Mouse (Mus musculus) CH12.LX (cell line): Measurements from ENCODE around the gene Tet1. TPM values are rescaled to one million over a fixed set of nuclear protein-coding genes. Genes with fewer than 3 reads are reported as not detected.

Experiments
- DNase-seq: peaks from one replicate; pipeline ENCODE4 v3.0.0-alpha.2; 2013; ENCODE audit errors: extremely low read depth
- H3K27ac ChIP-seq: 2 replicates; pipeline ENCODE4 v1.5.1; 2012; ENCODE audit warnings: low read depth, mild to moderate bottlenecking, control low read depth, moderate library complexity; ENCODE audit not compliant: insufficient read depth
- H3K27me3 ChIP-seq: replicated peaks from 2 replicates; pipeline ENCODE3; 2012; ENCODE audit warnings: inconsistent platforms
- H3K36me3 ChIP-seq, 2 experiments: replicated peaks in 1 of 2; 2 replicates each; pipeline versions ENCODE3 to v1.6.1; 2012; ENCODE audit warnings: inconsistent platforms in 1 of 2, low read length in 1 of 2, mild to moderate bottlenecking in 1 of 2, mixed read lengths in 1 of 2, moderate library complexity in 1 of 2; ENCODE audit not compliant: control insufficient read depth in 1 of 2, insufficient read depth in 1 of 2
- H3K4me1 ChIP-seq, 2 experiments: 2 replicates each; pipeline ENCODE4 v1.6.1; 2012; ENCODE audit warnings: inconsistent platforms in 1 of 2, moderate library complexity in 1 of 2; ENCODE audit not compliant: insufficient read depth in 2 of 2, control insufficient read depth in 1 of 2
- H3K4me2 ChIP-seq: 2 replicates; pipeline ENCODE4 v1.6.1; 2012; ENCODE audit warnings: low read depth, mild to moderate bottlenecking, control low read depth; ENCODE audit not compliant: poor library complexity, insufficient read depth, severe bottlenecking
- H3K4me3 ChIP-seq, 3 experiments: fragments of 150-350 bp in 1 of 3; sonication (generic) in 1 of 3; replicated peaks in 1 of 3; 2 replicates each; pipeline versions ENCODE3 to v1.5.1; 2011 to 2012; ENCODE audit warnings: low read depth in 2 of 3, low read length in 2 of 3, mild to moderate bottlenecking in 2 of 3, moderate library complexity in 2 of 3, control low read depth in 1 of 3, improper control_type of control experiment in 1 of 3, inconsistent platforms in 1 of 3, mixed read lengths in 1 of 3; ENCODE audit not compliant: poor library complexity in 1 of 3
- H3K79me2 ChIP-seq: replicated peaks from 2 replicates; pipeline ENCODE4 v1.6.1; 2012; ENCODE audit warnings: mild to moderate bottlenecking, moderate library complexity; ENCODE audit not compliant: control insufficient read depth, poor library complexity, insufficient read depth, severe bottlenecking; ENCODE audit errors: extremely low read depth
- H3K9ac ChIP-seq: 2 replicates; pipeline ENCODE4 v1.6.1; 2012; ENCODE audit warnings: low read depth, mild to moderate bottlenecking, control low read depth, moderate library complexity; ENCODE audit not compliant: insufficient read depth
- H3K9me3 ChIP-seq: replicated peaks from 2 replicates; pipeline ENCODE3; 2012; ENCODE audit warnings: low read length, inconsistent platforms, mixed read lengths
- BHLHE40 ChIP-seq: IDR thresholded peaks from 2 replicates; pipeline ENCODE4 v1.6.1; 2011; ENCODE audit warnings: mild to moderate bottlenecking, low read depth, low read length, improper control_type of control experiment
- CHD2 ChIP-seq: IDR thresholded peaks from 2 replicates; pipeline ENCODE4 v1.6.1; 2011; ENCODE audit warnings: low read length, improper control_type of control experiment
- CTCF ChIP-seq, 2 experiments: IDR thresholded peaks in 1 of 2; conservative IDR thresholded peaks in 1 of 2; 2 replicates each; pipeline ENCODE4 v1.5.1; 2011 to 2012; ENCODE audit warnings: low read depth in 2 of 2, low read length in 2 of 2, improper control_type of control experiment in 1 of 2, inconsistent platforms in 1 of 2, mild to moderate bottlenecking in 1 of 2, moderate library complexity in 1 of 2
- EP300 ChIP-seq: IDR thresholded peaks from 2 replicates; pipeline ENCODE4 v1.6.1; 2011; ENCODE audit warnings: low read length, improper control_type of control experiment
- ETS1 ChIP-seq: conservative IDR thresholded peaks from 2 replicates; pipeline ENCODE4 v1.6.1; 2012; ENCODE audit warnings: low read depth, mild to moderate bottlenecking, inconsistent platforms, low read length, improper control_type of control experiment, moderate library complexity
- GABPA ChIP-seq: IDR thresholded peaks from 2 replicates; pipeline ENCODE4 v1.6.1; 2012; ENCODE audit warnings: low read depth, low read length, improper control_type of control experiment, inconsistent platforms; ENCODE audit not compliant: insufficient replicate concordance
- JUN ChIP-seq: IDR thresholded peaks from 2 replicates; pipeline ENCODE4 v1.6.1; 2011; ENCODE audit warnings: low read depth, mild to moderate bottlenecking, low read length, improper control_type of control experiment, moderate library complexity; ENCODE audit not compliant: insufficient read depth
- JUND ChIP-seq: conservative IDR thresholded peaks from 2 replicates; pipeline ENCODE4 v1.6.1; 2011; ENCODE audit warnings: low read depth, low read length, improper control_type of control experiment
- MXI1 ChIP-seq: IDR thresholded peaks from 2 replicates; pipeline ENCODE4 v1.6.1; 2011; ENCODE audit warnings: mild to moderate bottlenecking, low read depth, low read length, improper control_type of control experiment
- RAD21 ChIP-seq: IDR thresholded peaks from 2 replicates; pipeline ENCODE4 v1.6.1; 2011; ENCODE audit warnings: low read depth, mild to moderate bottlenecking, low read length, improper control_type of control experiment, moderate library complexity
- SMC3 ChIP-seq: IDR thresholded peaks from 2 replicates; pipeline ENCODE4 v1.6.1; 2011; ENCODE audit warnings: low read depth, low read length, improper control_type of control experiment
- TCF12 ChIP-seq: IDR thresholded peaks from 2 replicates; pipeline ENCODE4 v1.6.1; 2014; ENCODE audit warnings: low read depth, mild to moderate bottlenecking, inconsistent platforms, low read length, improper control_type of control experiment
- ZC3H11A ChIP-seq: IDR thresholded peaks from 2 replicates; pipeline ENCODE4 v1.6.1; 2012; ENCODE audit warnings: low read depth, mild to moderate bottlenecking, inconsistent platforms, low read length, improper control_type of control experiment
- ZKSCAN1 ChIP-seq: IDR thresholded peaks from 2 replicates; pipeline ENCODE4 v1.6.1; 2012; ENCODE audit warnings: low read depth, inconsistent platforms, low read length, improper control_type of control experiment, borderline replicate concordance
- dilution Hi-C: fragments of 300-500 bp; cut with MboI; formaldehyde crosslinking; loops from 2 replicates; pipeline ENCODE4 v1.14.3; 2020; ENCODE audit warnings: low sequenced_read_pairs; ENCODE audit not compliant: extremely low pct_unique_long_range_greater_than_20kb, extremely low pct_ligation_motif_present
- in situ Hi-C: fragments of 300-500 bp; cut with MboI; formaldehyde crosslinking; loops from 3 replicates; pipeline ENCODE4 v1.14.3; 2019; ENCODE audit warnings: low sequenced_read_pairs, low pct_ligation_motif_present, low pct_unique_long_range_greater_than_20kb, mixed read lengths
- polyA plus RNA-seq: library from polyadenylated mRNA; unstranded; fragments of >175 nt; gene quantifications from 2 replicates; pipeline ENCODE4 v1.2.1, GENCODE M21; 2012; ENCODE audit warnings: low read depth; ENCODE audit not compliant: insufficient read length
- total RNA-seq, 2 experiments: library from RNA; depleted of rRNA; stranded (reverse); fragments of 300-350 nt in 1 of 2; fragments of >200 nt in 1 of 2; gene quantifications; 2 replicates each; pipeline ENCODE4 v1.2.3; 2012 to 2014

The Tet1 gene
- total and polyA plus RNA-seq, 3 experiments: 0.23 to 0.55 (median 0.34) TPM

GRCm38 (mm10) chr10:62863563-62863962 is 45.2 kb downstream of the Tet1 start:
- in situ Hi-C loops: no loop called here
- no peak overlapping the region for H3K4me3 ChIP-seq
- no peak overlapping the region for H3K9ac ChIP-seq
- no peaks in the 10 kb centered on the region for H3K79me2 ChIP-seq
- no peak for TF ChIP-seq CHD2
- TF ChIP-seq TCF12: no peak
- TF ChIP-seq ETS1: no peak
- TF ChIP-seq ZKSCAN1: no peak
- no peak for TF ChIP-seq JUND
- peak; percentile 88 for TF ChIP-seq BHLHE40
- TF ChIP-seq ZC3H11A: no peak
- no peak for TF ChIP-seq MXI1
- peak; percentile 76 for TF ChIP-seq EP300
- dilution Hi-C loops: no loop called here
- no peaks in the 10 kb centered on the region for H3K27me3 ChIP-seq
- peaks cover 2% of the 10 kb centered on the region for H3K9me3 ChIP-seq
- peaks cover 8 to 16% of the 10 kb centered on the region in 2 experiments; a peak in 3 of 4 replicates for H3K4me1 ChIP-seq
- H3K36me3 ChIP-seq: no peaks in the 10 kb centered on the region
- no peak overlapping the region for H3K4me2 ChIP-seq
- H3K27ac ChIP-seq: no peak overlapping the region
- peak; percentile 38 for DNase-seq

GRCm38 (mm10) chr10:62862435-62862834 is 46.4 kb downstream of the Tet1 start:
- Histone ChIP-seq H3K27ac (no peak overlapping the region), H3K27me3 (no peaks in the 10 kb centered on the region), H3K4me3 (no peak overlapping the region), H3K9ac (no peak overlapping the region), H3K4me2 (no peak overlapping the region), H3K79me2 (no peaks in the 10 kb centered on the region), H3K36me3 (no peaks in the 10 kb centered on the region), H3K9me3 (peaks cover 2% of the 10 kb centered on the region), H3K4me1 (peaks cover 8 to 16% of the 10 kb centered on the region in 2 experiments; a peak in 3 of 4 replicates)
- in situ Hi-C loops (no loop called here), dilution Hi-C loops (no loop called here)
- peak; percentile 41; the same call in 1 of the 2 replicates for TF ChIP-seq BHLHE40
- TF ChIP-seq CTCF (conservative IDR thresholded peaks at IDR 0.05 in 1 of 2, IDR thresholded peaks at IDR 0.05 in 1 of 2; ENCODE audit: low read depth in 2 of 2, low read length in 2 of 2): peak in 1 of 2 experiments; percentile 46; a peak in 2 of 4 replicates
- TF ChIP-seq RAD21: peak; percentile 16
- TF ChIP-seq GABPA: no peak
- DNase-seq: no peak

GRCm38 (mm10) chr10:62858967-62859366 is 49.8 kb downstream of the Tet1 start:
- dilution Hi-C loops (no loop called here), in situ Hi-C loops (no loop called here)
- Histone ChIP-seq H3K27me3 (no peaks in the 10 kb centered on the region), H3K36me3 (no peaks in the 10 kb centered on the region), H3K9ac (no peak overlapping the region), H3K9me3 (peaks cover 2% of the 10 kb centered on the region), H3K27ac (no peak overlapping the region), H3K4me1 (peaks cover 10 to 14% of the 10 kb centered on the region in 2 experiments; a peak in 3 of 4 replicates), H3K4me2 (no peak overlapping the region), H3K79me2 (no peaks in the 10 kb centered on the region), H3K4me3 (no peak overlapping the region)
- no peak for TF ChIP-seq JUN
- TF ChIP-seq GABPA: no peak
- TF ChIP-seq BHLHE40: peak; percentile 35; the same call in 1 of the 2 replicates
- no peak for TF ChIP-seq SMC3
- no peak for DNase-seq
